Mouse (Mus musculus): ENCODE measurements at regions not wholly inside any gene's neighbourhood (a gene's known extent, or its start where the extent isn't known, plus 50 kb on each side); places are given as distances from the start of the nearest gene placed in this dataset.

- H3K27ac ChIP-seq = no peak overlapping the region
- no peak for TF ChIP-seq CTCF (IDR thresholded peaks at IDR 0.05)
- DNase-seq (ENCODE audit: extremely low spot score in 1 of 2, low spot score in 2 of 2) = no peak
- no peak overlapping the region for H3K4me3 ChIP-seq
- intact Hi-C loops (cut with DNase I) = no loop called here
Observed at GRCm38 (mm10) chr19:59844270-59844669, 99.2 kb downstream of the Rab11fip2 start.

- no peak for TF ChIP-seq CTCF (IDR thresholded peaks at IDR 0.05)
- H3K27ac ChIP-seq = no peak overlapping the region
Observed at GRCm38 (mm10) chr19:59846807-59847206, 96.6 kb downstream of the Rab11fip2 start.

GRCm38 (mm10) chr19:59850696-59851095, 92.8 kb downstream of the Rab11fip2 start:
- intact Hi-C loops (cut with DNase I) = no loop called here
- Histone ChIP-seq H3K27ac (no peak overlapping the region), H3K4me3 (no peak overlapping the region)
- no peak for DNase-seq (ENCODE audit: extremely low spot score in 1 of 2, low spot score in 2 of 2)
- no peak for TF ChIP-seq CTCF (IDR thresholded peaks at IDR 0.05)

More at GRCm38 (mm10) chr19:59846807-59847206, 96.6 kb downstream of the Rab11fip2 start:
- intact Hi-C loops (cut with DNase I) = no loop called here
- DNase-seq (ENCODE audit: extremely low spot score in 1 of 2, low spot score in 2 of 2) = no peak
- no peak overlapping the region for H3K4me3 ChIP-seq

- TF ChIP-seq CTCF (IDR thresholded peaks at IDR 0.05) = no peak
- DNase-seq (ENCODE audit: extremely low spot score in 1 of 2, low spot score in 2 of 2) = no peak
- intact Hi-C loops (cut with DNase I) = no loop called here
- Histone ChIP-seq H3K4me3 (no peak overlapping the region), H3K27ac (no peak overlapping the region)
Observed at GRCm38 (mm10) chr19:59852011-59852738, 91.3 kb downstream of the Rab11fip2 start.
